Mouse (Mus musculus): ENCODE measurements around the gene Kif16b. TPM values are rescaled to one million over a fixed set of nuclear protein-coding genes. Genes with fewer than 3 reads are reported as not detected.

The Kif16b gene
- total RNA-seq, 1 experiment from 2014 or later = 35.2 TPM

DNA sequence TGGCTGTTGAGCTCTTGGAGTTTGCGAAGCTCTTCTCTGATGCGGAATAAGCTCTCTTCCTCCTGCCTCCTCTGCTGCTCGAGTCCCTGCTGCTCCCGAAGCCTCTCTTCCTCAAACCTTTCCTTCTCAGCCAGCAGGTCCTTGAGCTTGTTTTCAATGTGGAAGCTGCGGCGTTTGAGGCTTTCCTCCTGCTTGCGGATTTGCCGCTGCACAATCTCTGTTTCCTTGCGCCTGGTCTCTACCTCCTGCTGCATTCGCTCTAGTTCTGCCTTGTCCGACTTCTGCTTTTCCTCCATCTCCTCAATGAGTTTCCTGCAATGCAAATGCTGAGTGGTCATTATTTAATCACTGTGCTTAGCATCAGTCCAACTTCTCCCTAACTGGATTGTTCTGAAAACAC is 188.6 kb downstream of the Kif16b start:
- ATAC-seq (replicated peaks in 1 of 2; ENCODE audit: insufficient read depth in 1 of 2, low FRiP score in 2 of 2, low TSS enrichment in 1 of 2, low read depth in 1 of 2, poor library complexity in 2 of 2, severe bottlenecking in 2 of 2) = peak; percentile 51 to 67

DNA sequence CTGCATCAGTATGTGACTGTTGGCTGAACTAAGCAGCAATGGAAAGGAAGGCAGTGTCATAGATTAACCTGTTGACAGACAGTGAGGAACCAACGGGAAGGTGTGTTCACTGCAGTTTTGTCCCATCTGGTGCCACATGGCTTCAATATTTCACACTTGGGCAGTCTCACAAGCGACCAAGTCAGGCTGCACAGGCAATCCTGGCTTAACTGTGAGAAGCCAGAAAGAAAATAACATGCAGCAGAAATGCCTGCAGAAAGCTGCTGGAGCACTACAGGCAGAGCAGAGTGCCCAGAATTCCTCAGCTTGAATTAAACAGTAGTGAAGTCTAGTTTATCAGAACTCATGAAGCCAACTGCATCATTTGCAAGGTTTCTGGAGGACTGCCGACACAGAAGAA is 192.0 kb downstream of the Kif16b start:
- ATAC-seq (replicated peaks in 1 of 2; ENCODE audit: insufficient read depth in 1 of 2, low FRiP score in 2 of 2, low TSS enrichment in 1 of 2, low read depth in 1 of 2, poor library complexity in 2 of 2, severe bottlenecking in 2 of 2) = no peak

DNA sequence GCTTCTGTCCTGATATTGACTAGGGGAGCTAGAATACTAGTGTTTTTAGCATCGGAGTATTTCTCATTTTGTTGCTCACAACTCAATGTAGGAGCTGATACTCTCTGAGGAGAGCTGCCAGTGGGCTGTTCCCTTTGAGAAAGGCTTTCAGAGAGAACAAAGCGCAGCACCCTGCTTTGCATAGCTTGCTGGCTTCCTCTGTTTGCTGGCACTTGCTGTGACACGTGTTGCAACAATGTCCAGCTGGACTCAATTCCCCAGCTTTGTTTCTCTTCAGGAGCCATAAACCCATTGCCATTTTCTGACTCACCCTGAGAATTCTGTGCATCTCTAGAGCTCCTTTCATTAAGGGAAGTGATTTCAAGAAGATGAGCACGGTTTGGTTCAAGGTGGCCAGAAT is 200.6 kb downstream of the Kif16b start:
- no peak for ATAC-seq (replicated peaks in 1 of 2; ENCODE audit: insufficient read depth in 1 of 2, low FRiP score in 2 of 2, low TSS enrichment in 1 of 2, low read depth in 1 of 2, poor library complexity in 2 of 2, severe bottlenecking in 2 of 2)

DNA sequence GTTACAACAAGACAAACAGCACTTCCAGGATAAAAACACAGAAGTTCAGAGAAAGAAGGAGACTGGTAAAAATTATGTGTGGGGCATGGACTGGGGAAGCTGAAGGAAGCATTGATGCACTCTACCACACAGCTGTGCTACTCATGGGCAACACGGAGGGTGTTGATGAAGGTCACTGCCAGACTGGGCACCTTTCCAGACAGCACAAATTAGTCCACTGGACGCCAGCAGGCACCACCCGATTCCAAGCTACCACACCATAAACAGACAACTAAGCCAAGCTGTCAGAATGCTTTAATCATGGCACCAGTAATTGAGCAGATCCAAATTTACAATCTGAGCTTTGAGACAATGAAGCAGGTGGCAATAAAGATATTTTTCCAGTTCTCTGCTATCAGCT is 202.7 kb downstream of the Kif16b start:
- no peak for ATAC-seq (replicated peaks in 1 of 2; ENCODE audit: insufficient read depth in 1 of 2, low FRiP score in 2 of 2, low TSS enrichment in 1 of 2, low read depth in 1 of 2, poor library complexity in 2 of 2, severe bottlenecking in 2 of 2)

DNA sequence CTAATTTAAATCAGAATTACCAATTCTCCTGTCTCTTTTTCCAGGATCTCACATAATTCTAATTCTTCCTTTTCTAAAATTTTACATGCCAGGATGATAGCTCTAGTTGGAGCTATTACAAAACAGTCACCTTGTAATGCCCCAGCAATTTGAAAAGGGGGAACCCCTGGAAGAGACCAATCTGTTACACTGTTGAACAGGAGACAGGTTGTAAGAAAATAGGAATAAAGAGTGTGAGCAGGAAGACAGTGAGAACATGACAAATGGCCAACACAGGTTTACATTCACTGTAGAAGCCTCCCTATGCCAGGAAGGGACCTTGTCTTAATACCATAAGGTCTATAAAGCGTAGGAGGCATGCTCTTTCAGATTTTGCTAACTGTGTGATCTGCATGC is 206.4 kb downstream of the Kif16b start:
- no peak for ATAC-seq (replicated peaks in 1 of 2; ENCODE audit: insufficient read depth in 1 of 2, low FRiP score in 2 of 2, low TSS enrichment in 1 of 2, low read depth in 1 of 2, poor library complexity in 2 of 2, severe bottlenecking in 2 of 2)

DNA sequence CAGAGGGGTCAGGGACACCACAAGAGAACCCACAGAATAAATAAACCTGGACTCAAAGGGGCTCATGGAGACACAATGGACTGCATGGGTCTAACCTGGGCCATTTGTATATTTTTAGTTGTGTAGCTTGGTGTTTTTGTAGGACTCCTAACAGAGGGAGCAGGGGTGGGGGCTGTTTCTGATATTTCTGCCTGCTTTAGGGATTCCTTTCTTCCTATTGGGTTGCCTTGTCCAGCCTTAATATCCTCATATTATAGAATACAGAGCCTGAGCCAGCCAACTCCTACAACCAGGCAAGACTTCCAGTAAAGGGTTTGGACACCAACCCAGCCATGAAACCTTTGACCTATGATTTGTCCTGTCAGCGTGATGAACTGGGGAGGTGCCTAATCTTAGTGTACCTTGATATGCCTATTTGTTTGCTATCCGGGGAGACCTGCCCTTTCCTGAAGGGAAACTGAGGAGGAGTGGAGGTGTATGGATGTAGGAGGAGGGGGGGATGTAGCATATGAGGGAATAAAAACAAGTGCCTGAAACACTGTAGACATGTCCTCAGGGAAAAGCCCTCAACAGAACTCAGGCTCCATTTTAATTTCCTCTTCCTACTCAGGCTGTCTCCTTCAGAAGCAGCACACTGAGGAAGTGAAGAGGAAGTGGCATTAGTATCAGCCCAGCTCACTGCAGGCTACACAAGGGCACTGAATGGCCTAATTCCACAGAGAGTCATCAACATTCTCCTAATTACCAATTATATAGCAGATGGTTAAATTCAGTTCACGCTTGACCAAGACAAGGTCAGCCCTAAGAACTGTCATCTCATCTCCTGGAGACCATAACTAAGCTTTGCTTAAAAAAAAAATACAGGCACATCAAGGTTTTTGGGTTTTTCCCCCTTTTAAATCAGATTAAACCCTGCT is 207.1 kb downstream of the Kif16b start:
- ATAC-seq (replicated peaks in 1 of 2; ENCODE audit: insufficient read depth in 1 of 2, low FRiP score in 2 of 2, low TSS enrichment in 1 of 2, low read depth in 1 of 2, poor library complexity in 2 of 2, severe bottlenecking in 2 of 2) = no peak

DNA sequence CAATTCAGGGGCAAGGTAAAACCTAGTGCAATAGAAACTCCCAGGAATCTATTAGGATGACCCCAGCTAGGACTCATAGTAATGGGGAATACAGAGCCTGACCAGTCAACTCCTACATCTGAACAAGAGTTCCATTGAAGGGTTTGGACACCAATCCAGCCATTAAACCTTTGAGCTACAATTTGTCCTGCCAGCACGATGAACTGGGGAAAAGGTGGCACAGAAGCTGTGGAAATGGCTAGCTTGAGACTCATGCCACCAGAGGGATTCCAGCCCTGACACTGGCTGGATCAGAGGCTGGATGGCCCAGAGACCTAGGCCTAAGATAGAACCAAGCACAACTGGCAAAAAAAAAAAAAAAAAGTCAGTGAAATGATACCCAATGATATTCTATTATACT is 207.9 kb downstream of the Kif16b start:
- ATAC-seq (replicated peaks in 1 of 2; ENCODE audit: insufficient read depth in 1 of 2, low FRiP score in 2 of 2, low TSS enrichment in 1 of 2, low read depth in 1 of 2, poor library complexity in 2 of 2, severe bottlenecking in 2 of 2) = no peak

DNA sequence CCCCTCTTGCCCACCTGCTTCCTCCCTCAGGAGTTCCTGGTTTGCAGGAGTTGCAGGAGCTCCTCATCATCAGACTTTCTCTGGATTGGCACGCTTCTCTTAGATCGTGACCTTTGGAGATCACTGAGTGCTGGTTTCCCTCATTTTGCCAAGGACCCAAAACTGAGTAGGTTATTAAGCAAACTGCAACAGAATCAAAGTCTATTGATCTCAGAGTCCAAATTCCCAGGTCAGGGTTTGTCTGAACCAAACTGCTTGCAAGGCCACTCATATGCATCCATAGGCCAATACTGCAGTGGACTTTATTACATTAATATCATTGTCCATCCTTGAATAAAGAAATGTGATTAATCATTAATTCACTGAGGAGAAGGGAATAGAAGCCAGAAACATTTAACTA is 211.8 kb downstream of the Kif16b start:
- no peak for ATAC-seq (replicated peaks in 1 of 2; ENCODE audit: insufficient read depth in 1 of 2, low FRiP score in 2 of 2, low TSS enrichment in 1 of 2, low read depth in 1 of 2, poor library complexity in 2 of 2, severe bottlenecking in 2 of 2)

DNA sequence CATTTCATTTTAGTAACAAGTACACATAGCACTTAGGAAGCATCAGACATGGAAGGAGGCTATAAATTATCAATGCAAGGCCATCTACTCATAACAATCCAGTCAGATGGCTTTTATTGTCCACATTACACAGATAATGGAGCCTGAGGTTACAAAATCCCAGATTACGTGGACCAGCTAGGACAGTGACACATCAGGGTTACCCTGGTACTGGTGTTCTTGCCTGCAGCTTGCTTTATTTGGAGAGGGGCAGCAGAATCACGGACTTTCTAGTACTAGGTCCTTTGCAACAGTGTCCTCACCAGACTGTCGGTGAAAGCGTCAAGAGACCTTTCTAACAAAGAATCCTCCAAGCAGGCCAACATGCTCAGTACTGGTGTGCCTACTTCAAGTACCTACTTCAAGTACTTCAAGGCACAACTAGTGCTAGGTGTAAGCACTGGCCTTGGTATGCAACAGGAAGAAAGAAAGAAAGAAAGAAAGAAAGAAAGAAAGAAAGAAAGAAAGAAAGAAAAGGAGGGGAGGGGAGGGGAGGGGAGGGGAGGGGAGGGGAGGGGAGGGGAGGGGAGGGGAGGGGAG is 213.3 kb downstream of the Kif16b start:
- no peak for ATAC-seq (replicated peaks in 1 of 2; ENCODE audit: insufficient read depth in 1 of 2, low FRiP score in 2 of 2, low TSS enrichment in 1 of 2, low read depth in 1 of 2, poor library complexity in 2 of 2, severe bottlenecking in 2 of 2)

DNA sequence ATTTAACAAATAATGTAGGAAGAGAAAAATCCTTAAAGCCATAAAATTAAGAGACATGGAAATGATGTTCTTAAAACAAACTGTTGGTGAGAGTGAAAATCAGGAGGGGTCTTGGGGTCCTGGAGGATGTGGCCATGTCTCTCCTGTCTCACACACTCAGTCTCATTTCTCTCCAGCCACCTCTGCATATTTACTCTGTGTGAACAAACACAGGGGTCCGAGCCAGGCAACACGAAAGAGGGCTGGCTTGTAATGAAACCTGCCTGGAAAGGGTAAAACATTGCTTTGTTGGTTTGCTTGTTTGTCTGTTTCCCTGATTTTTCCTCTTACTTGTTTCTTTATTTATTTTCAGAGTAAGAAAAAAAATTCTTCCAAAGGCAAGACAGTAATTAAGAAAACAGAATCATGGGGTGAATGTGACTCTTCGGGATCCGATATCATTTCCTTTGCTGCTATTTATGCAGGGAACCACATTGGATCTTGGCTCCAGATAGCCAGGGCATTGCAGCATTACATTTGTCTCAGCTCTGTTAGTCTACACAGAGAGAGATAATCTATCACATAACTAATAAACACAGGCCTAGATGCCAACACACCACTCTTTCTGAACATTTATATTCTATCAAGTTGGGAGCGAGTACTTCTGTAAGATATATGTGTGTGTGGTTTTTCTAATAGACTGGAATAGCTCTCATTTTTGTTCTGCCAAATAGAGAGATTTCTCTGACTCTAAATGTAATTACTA is 218.2 kb downstream of the Kif16b start:
- ATAC-seq (replicated peaks in 1 of 2; ENCODE audit: insufficient read depth in 1 of 2, low FRiP score in 2 of 2, low TSS enrichment in 1 of 2, low read depth in 1 of 2, poor library complexity in 2 of 2, severe bottlenecking in 2 of 2) = no peak

DNA sequence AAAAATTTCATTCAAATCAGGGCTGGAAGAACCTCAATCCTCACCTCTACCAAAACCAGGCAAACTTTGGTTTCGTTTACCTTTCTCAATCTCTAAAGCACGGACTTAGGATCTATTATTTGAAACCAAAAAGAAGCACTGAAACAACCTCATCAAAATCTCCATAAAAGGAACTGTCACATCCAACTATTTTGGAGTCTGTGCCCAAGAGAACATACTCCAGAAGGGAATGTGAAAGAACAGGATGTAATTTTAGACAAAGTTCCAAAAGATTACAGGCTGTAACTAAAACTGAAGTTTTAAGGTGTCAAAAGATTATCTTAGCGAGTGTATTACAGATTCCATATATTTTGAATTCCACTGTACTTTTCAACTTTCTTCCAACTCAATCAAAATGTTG is 232.9 kb downstream of the Kif16b start:
- no peak for ATAC-seq (replicated peaks in 1 of 2; ENCODE audit: insufficient read depth in 1 of 2, low FRiP score in 2 of 2, low TSS enrichment in 1 of 2, low read depth in 1 of 2, poor library complexity in 2 of 2, severe bottlenecking in 2 of 2)

DNA sequence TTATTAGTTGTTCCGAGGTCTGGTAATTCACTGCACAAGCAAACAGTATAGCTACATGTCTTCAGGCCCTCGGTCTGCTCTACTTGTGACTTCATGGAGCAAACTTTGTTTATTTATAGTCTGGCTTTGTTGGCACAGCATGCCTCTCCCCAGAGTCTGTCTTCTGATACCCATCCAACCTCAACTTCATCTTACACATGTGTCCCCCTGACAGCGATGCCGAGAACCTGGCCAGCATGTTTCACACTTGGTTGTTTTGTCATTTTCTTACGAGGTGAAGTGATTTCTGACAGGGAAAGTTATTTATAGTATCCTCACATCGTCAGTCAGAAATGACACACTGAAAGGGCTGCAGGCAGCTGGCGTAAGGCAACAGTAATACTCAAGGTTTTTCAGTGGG is 249.7 kb downstream of the Kif16b start:
- ATAC-seq (replicated peaks in 1 of 2; ENCODE audit: insufficient read depth in 1 of 2, low FRiP score in 2 of 2, low TSS enrichment in 1 of 2, low read depth in 1 of 2, poor library complexity in 2 of 2, severe bottlenecking in 2 of 2) = no peak

DNA sequence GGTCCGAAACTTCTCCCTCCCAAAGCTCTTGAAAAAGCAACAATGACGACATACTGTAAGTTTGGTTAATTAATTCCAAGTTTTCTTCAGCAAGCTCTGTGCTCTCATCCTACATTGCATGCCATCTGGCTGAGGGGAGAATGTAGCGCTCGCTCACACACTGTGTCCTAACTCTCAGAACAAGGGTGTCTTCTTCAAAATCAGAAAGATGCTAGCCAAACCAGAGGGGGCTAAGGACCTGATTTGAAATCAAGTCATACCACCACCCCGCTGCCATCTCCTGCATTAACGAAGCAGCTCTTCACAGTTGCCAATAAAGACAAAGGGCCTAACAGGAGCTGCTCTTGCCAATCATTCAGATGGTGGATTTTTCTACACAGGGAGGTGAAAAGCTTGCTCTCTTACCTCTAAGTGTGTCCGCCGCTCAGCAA is 253.3 kb downstream of the Kif16b start:
- no peak for ATAC-seq (replicated peaks in 1 of 2; ENCODE audit: insufficient read depth in 1 of 2, low FRiP score in 2 of 2, low TSS enrichment in 1 of 2, low read depth in 1 of 2, poor library complexity in 2 of 2, severe bottlenecking in 2 of 2)

DNA sequence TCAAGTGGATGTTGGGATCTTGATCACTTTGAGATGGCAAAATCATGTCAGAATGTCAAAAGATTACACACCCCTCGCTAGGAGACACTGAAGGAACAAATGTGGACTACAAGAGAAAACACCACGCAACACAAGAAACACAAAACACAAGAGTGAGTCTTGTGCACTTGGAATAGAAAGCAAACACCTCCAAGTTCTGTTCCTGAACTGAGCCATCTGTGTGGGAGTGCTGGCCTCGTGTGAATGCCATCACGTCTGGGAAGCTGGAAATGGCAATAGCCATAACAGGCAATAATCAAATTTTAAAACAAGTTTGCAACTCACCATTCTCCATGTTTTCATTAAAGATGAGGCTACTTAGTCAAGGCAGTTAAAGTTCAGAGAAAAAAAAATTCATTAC is 254.5 kb downstream of the Kif16b start:
- ATAC-seq (replicated peaks in 1 of 2; ENCODE audit: insufficient read depth in 1 of 2, low FRiP score in 2 of 2, low TSS enrichment in 1 of 2, low read depth in 1 of 2, poor library complexity in 2 of 2, severe bottlenecking in 2 of 2) = no peak

DNA sequence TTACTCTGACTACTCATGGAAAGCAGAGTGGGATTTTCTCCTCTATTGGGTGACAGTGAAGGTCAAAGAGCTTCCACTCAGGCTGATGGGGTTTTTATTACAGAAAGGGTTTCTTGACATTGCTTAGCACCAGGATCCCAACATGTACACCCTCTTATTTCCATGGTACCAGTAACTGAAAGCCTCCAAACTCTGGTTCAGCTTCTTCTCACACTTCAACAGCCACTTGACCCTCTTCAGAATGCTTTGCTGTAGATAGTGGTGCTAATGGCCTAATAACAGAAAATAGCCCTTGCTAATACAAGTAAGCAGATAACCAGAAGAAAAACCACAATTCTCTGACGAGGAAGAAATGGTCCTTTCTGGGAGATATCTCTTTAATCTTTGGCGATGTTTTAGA is 259.6 kb downstream of the Kif16b start:
- no peak for ATAC-seq (replicated peaks in 1 of 2; ENCODE audit: insufficient read depth in 1 of 2, low FRiP score in 2 of 2, low TSS enrichment in 1 of 2, low read depth in 1 of 2, poor library complexity in 2 of 2, severe bottlenecking in 2 of 2)

DNA sequence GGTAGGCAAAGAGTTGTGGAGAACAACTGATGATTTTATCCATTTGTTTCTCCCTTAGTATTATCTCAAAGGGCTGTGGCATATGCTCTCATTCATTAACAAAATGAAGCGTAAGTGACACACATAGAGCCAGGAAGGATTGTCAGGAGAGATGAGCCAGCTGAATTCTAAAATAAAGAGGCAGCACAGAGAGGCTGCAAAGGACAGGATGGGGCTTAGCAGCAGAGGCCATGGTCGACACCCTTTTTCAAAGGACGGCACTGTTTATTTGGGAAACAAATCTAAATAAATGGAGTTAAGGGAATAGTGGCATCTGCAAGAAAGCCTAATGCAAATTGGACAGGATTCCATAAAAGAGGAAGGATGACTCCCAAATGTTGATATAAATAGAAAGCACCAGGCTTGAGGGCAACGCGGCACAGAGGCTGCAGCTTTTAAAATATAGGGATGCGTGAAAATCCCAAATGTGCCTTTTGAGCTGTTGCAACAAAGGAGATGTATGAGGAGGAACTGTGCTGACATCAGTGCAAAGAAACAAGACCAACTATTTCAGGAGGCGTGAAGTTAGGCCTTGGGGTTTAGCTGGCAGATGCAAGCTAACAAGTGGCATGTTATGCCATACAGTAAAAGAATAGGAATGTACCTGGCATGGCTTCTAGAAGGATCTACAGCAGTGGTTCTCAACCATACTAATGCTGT is 265.6 kb downstream of the Kif16b start:
- ATAC-seq (replicated peaks in 1 of 2; ENCODE audit: insufficient read depth in 1 of 2, low FRiP score in 2 of 2, low TSS enrichment in 1 of 2, low read depth in 1 of 2, poor library complexity in 2 of 2, severe bottlenecking in 2 of 2) = no peak

DNA sequence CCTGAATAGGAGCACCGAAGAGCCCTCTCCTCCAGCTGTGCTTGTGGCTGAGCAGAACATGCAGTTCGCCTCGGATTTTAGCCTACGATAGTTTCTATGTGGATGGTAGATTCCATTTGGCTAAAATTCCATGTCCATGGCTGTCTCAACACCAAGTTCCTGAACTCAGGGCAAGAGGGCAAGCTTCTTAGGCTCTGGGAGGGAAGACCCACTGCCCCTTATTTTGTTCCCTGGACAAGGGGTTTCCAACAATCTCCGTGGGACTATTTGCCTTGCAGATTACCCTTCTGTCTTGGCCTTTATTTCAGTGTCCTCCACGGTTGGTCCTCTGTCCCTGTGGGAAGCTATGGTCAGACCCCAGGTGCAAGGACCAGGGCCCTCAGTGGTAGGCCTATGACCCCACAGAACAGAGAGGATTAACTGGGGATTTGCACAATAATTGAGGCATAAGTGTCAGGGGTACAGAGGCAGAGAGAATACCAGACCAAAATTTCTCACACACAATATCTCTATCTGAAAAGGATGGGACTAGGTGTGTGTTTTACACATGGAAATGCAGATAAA is 267.3 kb downstream of the Kif16b start:
- ATAC-seq (replicated peaks in 1 of 2; ENCODE audit: insufficient read depth in 1 of 2, low FRiP score in 2 of 2, low TSS enrichment in 1 of 2, low read depth in 1 of 2, poor library complexity in 2 of 2, severe bottlenecking in 2 of 2) = no peak
